Mouse (Mus musculus): ENCODE measurements around the gene Cldn6. TPM values are rescaled to one million over a fixed set of nuclear protein-coding genes. Genes with fewer than 3 reads are reported as not detected.

Gene Cldn6
- 5.9 and 6.3 TPM in 2 replicates for polyA plus RNA-seq (2015; fragmentation: Nextera tagmentation; extraction: Ambion mirVana)

DNA sequence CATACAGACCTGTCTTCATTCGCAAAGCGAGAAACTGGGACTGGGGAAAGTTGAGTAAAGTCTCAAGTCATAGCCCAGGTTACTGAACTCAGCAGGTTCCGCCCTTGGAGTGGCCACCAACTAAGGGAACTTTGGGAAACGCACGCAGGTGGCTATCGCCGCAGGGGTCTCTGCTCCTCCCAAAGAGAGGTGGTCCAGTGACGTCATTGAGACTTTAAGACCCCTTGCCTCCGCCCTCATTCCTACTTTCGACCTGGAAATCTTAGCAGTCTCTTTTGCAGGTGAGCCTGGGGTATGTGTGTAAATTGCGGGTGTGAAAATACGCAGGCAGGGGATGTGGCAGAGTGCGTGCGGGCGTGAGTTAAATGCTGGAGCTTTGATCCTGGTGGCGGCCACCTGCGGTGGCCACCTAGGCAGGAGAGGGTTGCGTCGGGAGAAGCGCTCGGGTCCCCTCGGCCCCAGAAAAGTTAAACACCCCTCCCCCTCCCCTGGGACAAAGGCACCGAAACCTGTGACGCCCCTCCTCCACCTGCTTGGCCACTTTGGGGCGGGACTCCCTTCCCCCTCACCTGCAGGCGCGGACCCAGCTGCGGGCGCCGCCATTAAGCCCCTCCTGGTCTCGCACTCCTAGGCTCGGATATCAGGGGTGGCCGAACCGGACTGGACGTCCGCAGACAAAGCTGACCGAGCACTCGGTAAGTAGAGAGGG lies at the start of gene Cldn6:
Gene Cldn6 (plus strand): TSS at position 123 of the 709 bp plus-strand sequence.
- no peak within 1 kb of the TSS for H3K27ac ChIP-seq (ENCODE audit: low read length)
- no peaks in the 10 kb centered on the region for H3K36me3 ChIP-seq (ENCODE audit: insufficient read depth, low read length)
- TF ChIP-seq EP300 (IDR thresholded peaks at IDR 0.05) (no peak), CTCF (IDR thresholded peaks at IDR 0.05) (no peak)
- no peak within 1 kb of the TSS for H3K9ac ChIP-seq (replicated peaks; ENCODE audit: low read depth)
- H3K4me2 ChIP-seq (replicated peaks; ENCODE audit: low read depth, low read length) = peak within 1 kb of the TSS; percentile 54
- peaks cover 16% of the 10 kb centered on the region; the same call in 1 of the 2 replicates for H3K4me1 ChIP-seq (ENCODE audit: insufficient read depth, low read depth, low read length)
- 6% methylated on average over 34 of the region's 38 CpGs for WGBS
- no peaks in the 10 kb centered on the region for H3K9me3 ChIP-seq (ENCODE audit: low read length)
- ATAC-seq (no peak), DNase-seq (ENCODE audit: low spot score) (no peak)
- H3K4me3 ChIP-seq (ENCODE audit: low read depth, low read length) = peak within 1 kb of the TSS; percentile 25
- peaks cover 14% of the 10 kb centered on the region; the same call in 1 of the 2 replicates for H3K27me3 ChIP-seq (replicated peaks; ENCODE audit: insufficient read depth, low read length)

DNA sequence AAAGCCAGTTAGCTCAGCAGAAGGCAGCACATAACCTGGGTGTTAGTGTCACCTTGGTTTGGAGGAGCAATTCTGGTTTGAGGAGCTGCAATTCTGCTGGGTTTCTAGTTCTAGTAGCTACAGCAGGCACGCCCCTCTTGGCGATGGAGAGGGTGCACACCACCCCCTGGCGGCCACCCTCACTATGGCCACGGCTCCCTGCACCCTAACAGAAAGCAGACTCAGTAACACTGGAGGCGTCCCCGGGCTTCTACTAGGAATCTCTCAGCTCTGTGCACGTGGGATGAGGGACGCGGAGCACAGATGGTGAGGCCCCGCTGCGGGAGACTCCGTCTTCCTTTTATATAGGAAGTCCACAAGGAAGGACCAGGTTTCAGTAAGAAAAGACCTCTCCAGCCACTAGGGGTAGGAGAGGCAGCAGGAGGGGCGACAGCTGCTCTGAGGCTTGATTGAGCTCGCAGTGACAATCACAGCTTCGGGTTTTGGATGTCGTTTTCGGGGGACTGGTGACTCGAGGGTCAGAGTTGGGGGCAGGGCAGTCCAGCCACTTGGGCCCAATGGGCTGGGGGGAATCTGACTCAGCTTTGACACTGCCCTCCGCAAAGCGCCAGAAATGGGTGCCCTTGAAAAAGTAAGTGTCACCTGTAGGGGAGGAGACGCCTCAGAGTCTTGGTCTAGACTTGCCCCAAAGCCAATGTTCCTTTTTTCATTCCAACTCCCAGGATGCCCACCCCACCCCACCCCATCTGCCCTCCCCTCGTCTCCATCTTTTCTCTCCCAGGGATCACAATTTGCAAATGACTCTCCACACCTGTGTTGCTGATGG lies 48.6 kb upstream of the Cldn6 start:
- peak; percentile 82 for DNase-seq (ENCODE audit: low spot score)
- no peaks in the 10 kb centered on the region for H3K36me3 ChIP-seq (ENCODE audit: insufficient read depth, low read length)
- peaks cover 4% of the 10 kb centered on the region; the same call in 1 of the 2 replicates for H3K4me1 ChIP-seq (ENCODE audit: insufficient read depth, low read depth, low read length)
- peak; percentile 89 for ATAC-seq
- TF ChIP-seq CTCF (IDR thresholded peaks at IDR 0.05) = peak; percentile 90
- TF ChIP-seq EP300 (IDR thresholded peaks at IDR 0.05) = no peak
- H3K9me3 ChIP-seq (ENCODE audit: low read length) = no peaks in the 10 kb centered on the region
- H3K4me2 ChIP-seq (replicated peaks; ENCODE audit: low read depth, low read length) = peak overlapping the region; percentile 37
- no peak overlapping the region for H3K9ac ChIP-seq (replicated peaks; ENCODE audit: low read depth)
- H3K4me3 ChIP-seq (ENCODE audit: low read depth, low read length) = no peak overlapping the region
- H3K27ac ChIP-seq (ENCODE audit: low read length) = no peak overlapping the region
- H3K27me3 ChIP-seq (replicated peaks; ENCODE audit: insufficient read depth, low read length) = no peaks in the 10 kb centered on the region
- 11% methylated on average over 22 of the region's 22 CpGs for WGBS

DNA sequence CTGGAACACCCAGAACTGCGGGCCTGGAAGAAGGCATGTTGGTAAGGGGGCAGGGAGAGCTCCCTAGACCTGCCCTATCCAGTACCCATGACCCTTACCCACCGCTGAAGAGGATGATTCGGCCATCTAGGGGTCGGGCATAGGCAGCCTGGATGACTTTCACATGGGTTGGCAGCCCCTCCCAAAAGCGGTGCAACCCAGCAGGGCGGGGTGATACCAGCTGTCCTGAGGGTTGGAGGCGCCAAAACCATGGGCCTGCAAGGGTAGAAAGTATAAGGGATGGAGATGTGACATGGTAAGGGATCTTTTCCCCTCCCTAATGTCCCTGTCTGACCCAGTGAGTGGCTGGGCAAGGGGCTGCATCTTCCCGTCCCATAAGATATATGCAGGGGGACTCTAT lies 47.8 kb upstream of the Cldn6 start:
- Histone ChIP-seq H3K4me1 (ENCODE audit: insufficient read depth, low read depth, low read length) (peaks cover 4% of the 10 kb centered on the region; the same call in 1 of the 2 replicates), H3K27me3 (replicated peaks; ENCODE audit: insufficient read depth, low read length) (no peaks in the 10 kb centered on the region), H3K9ac (replicated peaks; ENCODE audit: low read depth) (no peak overlapping the region), H3K27ac (ENCODE audit: low read length) (no peak overlapping the region), H3K4me3 (ENCODE audit: low read depth, low read length) (no peak overlapping the region), H3K4me2 (replicated peaks; ENCODE audit: low read depth, low read length) (no peak overlapping the region), H3K9me3 (ENCODE audit: low read length) (no peaks in the 10 kb centered on the region), H3K36me3 (ENCODE audit: insufficient read depth, low read length) (no peaks in the 10 kb centered on the region)
- ATAC-seq = no peak
- TF ChIP-seq EP300 (IDR thresholded peaks at IDR 0.05) (no peak), CTCF (IDR thresholded peaks at IDR 0.05) (no peak)
- DNase-seq (ENCODE audit: low spot score) = no peak
- 79% methylated on average over 8 of the region's 8 CpGs for WGBS

DNA sequence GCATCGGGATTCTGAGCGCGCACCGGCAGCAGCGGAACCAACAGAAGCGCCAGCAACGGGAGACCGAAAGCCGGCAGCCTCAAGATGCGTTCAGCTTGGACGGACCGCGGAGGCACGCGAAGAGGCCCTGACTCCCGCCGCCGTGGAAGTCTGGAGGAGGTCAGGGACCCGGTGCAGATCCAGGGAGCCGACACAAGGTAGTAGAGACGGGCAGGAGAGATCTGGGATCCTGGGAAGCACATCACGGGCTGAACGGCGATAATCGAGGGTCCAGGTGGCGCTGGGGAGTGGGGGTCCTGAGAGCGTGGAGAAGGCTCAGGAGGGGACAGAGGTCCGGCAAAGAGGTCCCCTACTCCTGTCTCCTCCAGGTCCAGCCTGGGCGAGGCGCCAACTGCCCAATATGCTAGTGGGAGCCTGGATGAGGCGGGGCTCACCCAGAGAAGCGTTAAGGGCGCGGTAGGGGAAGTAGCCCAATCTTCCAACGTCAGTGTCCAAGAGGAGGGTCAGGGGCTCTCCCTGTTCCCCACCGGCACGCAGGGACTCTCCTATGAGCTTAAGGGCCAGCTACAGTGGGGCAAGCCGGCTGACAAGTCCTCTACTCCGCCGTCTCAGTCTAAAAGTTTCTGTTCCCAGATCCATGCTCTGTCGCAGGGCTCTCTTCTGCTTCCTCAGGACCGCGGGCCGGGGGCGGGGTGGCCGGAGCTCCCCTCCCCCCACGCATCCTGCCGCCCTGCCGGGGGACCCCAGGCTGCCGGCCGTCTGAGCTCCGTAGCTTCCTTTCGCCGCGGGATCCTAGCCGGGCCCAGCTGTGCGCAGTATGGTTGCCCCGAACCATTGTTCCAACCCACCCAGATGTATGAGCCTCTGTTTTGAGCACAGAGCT lies 34.2 kb upstream of the Cldn6 start, which contains the start of gene Mmp25:
Gene Mmp25 (minus strand): TSS at position 665 of the 883 bp plus-strand sequence.
- peak; percentile 23; the same call in 1 of the 2 replicates for ATAC-seq

DNA sequence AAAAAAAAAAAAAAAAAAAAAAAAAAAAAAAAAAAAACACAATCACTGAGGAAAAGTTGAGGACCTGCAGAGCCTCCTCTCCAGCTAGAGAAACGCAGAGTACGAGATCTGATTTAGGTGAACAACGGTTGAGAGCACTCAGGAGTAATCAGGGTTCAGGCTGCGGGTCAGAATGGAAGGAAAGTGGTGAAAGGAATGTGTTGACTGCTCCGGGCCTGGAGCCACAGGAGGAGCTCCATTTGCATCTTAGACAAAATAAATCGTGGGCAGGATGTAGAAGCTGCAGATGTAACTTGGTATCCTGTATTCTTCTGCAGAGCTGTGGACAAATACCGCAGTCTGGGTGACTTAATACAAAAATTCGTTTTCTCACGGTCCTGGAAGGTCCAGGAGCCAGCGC lies 33.2 kb upstream of the Cldn6 start:
- no peak for DNase-seq (ENCODE audit: low spot score)
- Histone ChIP-seq H3K4me2 (replicated peaks; ENCODE audit: low read depth, low read length) (no peak overlapping the region), H3K9ac (replicated peaks; ENCODE audit: low read depth) (no peak overlapping the region), H3K9me3 (ENCODE audit: low read length) (no peaks in the 10 kb centered on the region), H3K27me3 (replicated peaks; ENCODE audit: insufficient read depth, low read length) (0 out of 2 replicates have a peak, but pooled peaks cover 5% of the 10 kb centered on the region), H3K36me3 (ENCODE audit: insufficient read depth, low read length) (no peaks in the 10 kb centered on the region), H3K27ac (ENCODE audit: low read length) (no peak overlapping the region), H3K4me1 (ENCODE audit: insufficient read depth, low read depth, low read length) (no peaks in the 10 kb centered on the region), H3K4me3 (ENCODE audit: low read depth, low read length) (no peak overlapping the region)
- TF ChIP-seq EP300 (IDR thresholded peaks at IDR 0.05) (no peak), CTCF (IDR thresholded peaks at IDR 0.05) (no peak)
- WGBS = 40% methylated on average over 10 of the region's 10 CpGs
- ATAC-seq = no peak

More for the DNA sequence above, 34.2 kb upstream of the Cldn6 start, which contains the start of gene Mmp25:
- 0 out of 2 replicates have a peak, but pooled peaks cover 5% of the 10 kb centered on the region for H3K27me3 ChIP-seq (replicated peaks; ENCODE audit: insufficient read depth, low read length)
- no peak within 1 kb of the TSS for H3K9ac ChIP-seq (replicated peaks; ENCODE audit: low read depth)
- H3K4me3 ChIP-seq (ENCODE audit: low read depth, low read length) = peak within 1 kb of the TSS; percentile 44
- WGBS = under 1% methylated on average over 56 of the region's 58 CpGs
- H3K36me3 ChIP-seq (ENCODE audit: insufficient read depth, low read length) = no peaks in the 10 kb centered on the region
- H3K4me1 ChIP-seq (ENCODE audit: insufficient read depth, low read depth, low read length) = no peaks in the 10 kb centered on the region
- DNase-seq (ENCODE audit: low spot score) = peak; percentile 23
- H3K9me3 ChIP-seq (ENCODE audit: low read length) = no peaks in the 10 kb centered on the region
- H3K4me2 ChIP-seq (replicated peaks; ENCODE audit: low read depth, low read length) = peak within 1 kb of the TSS; percentile 84
- H3K27ac ChIP-seq (ENCODE audit: low read length) = no peak within 1 kb of the TSS
- TF ChIP-seq EP300 (IDR thresholded peaks at IDR 0.05) = no peak
- TF ChIP-seq CTCF (IDR thresholded peaks at IDR 0.05) = no peak

All from lung, postnatal 0 days (tissue).